Mouse (Mus musculus) cerebellum, adult 8-10 months (tissue): ENCODE measurements at regions not wholly inside any gene's neighbourhood (a gene's known extent, or its start where the extent isn't known, plus 50 kb on each side); places are given as distances from the start of the nearest gene placed in this dataset.

ENCODE experiments used
- DNase-seq: peaks from one replicate; pipeline ENCODE4 v3.0.0; 2022

DNA sequence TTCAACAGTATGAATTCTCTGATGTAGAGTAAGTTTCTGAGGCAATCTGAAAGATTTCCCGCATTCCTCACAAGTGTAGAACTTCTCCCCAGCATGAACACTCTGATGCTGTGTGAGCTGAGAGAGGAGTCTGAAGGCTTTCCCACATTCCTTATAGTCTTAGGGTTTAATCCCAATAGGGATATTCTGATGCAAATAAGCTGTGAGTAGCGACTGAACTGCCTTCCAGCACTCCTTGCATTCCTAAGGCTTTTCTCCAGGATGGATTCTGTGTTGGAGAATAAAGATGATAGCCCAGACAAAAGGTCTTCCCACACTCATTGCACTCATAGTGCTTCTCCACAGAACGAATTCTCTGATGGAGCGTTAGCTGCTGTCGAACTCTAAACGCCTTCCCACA lies 152.6 kb upstream of the Api5 start:
- no peak for DNase-seq

DNA sequence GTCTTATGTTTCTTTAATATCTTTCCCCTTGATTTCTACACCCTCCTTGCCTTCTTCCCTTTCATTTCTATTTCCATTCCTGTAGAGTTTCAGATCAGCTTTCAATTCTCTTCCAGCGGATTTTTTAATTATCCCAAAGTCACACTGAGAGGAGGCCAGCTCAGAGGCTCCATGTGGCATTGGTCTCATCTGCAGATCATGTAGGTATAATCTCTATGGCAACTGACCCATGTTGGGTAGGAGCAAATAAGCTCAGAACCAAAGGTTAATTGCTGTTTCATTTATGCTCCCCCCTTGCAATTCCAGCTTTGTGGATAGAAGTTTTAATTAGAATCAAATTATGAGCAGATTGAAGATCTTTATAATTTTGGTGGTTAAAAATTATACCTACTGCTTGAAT lies 149.3 kb upstream of the Api5 start:
- DNase-seq: no peak

DNA sequence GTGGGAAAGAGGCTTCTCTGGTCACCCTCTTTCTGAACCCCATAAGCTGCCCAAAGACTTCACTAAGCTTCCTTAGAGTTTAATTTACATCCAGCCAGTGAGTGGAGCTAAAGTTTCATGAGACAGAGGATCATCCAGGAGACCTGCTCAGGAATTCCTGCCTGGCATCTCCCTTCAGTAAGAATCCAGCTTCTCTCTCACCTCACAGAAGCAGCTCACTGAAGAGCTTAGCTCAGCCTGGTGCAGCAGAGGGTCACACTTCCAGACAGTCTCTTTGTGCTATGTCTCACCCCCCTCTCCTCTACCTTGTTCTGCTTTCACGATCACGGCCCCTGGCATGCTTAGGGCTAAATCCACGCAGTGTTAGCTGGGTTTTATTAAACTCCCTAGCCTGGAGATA lies 133.7 kb upstream of the Api5 start:
- DNase-seq: no peak

DNA sequence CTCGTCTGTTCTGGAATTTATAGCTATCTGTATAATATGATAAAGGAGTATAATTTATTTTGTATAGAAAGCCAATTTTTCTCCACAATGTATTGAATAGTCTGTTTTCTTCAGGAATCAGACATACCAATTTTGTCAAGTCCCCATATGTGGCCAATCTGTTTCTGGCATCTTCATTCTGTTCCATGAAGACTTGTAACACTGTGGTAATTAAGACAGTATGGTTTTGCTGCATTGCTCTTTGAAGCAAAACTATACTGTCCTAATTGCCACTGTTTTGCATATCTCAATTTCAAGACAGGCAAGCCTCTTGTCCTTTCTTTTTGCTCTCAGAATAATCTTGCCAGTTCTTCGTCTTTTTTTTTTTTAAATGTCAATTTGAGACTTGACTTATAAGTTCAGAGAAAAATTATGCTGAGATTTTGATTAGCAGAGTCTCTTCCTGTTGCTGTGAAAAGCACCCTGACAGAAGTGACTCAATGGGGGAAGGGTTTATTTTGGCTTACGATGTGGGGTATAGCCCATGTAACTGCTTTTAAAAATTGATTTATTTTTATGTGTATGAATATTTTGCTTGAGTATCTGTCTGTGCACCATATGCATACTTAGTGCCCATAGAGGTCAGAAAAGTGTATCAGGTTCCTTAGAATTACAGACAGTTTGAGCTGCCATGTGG lies 103.4 kb upstream of the Api5 start:
- DNase-seq: no peak

DNA sequence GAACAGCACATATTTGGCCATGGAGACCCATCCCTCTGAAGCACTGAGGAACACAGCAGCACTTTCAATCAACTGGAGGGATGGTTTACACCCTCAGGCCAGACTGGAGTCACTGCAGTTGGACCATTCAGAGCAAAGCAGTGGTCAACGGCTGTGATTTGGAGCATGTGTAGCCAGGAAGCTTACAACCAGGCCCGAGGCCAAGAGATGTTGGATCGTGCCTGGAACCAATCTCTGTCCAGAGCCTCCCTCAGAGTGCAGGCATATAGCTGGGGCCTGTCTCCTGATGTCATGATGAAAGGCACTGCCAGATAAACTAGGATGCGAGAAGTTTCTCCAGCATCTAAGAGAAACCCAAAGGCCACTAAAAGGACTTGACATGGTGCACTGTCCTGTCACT lies 98.7 kb upstream of the Api5 start:
- DNase-seq: no peak

DNA sequence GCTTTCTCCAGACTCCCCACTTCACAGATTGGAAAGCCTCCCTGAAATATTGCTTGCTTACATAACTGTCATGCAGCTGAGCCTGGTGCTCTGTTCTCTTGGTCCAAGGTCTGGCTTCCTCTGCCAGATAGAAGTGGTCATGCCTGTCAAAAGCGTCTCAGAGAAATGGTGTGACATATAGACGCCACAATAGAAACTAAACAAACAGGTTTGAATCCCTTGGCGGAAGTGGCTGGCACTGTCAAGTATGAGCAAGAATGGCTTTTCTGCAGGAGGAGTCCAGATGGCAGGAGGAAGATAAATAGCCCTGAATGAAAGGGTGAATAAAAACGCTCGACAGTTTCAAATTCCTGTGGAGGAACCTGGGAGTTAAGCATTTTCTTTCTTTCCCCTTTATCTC lies 93.2 kb upstream of the Api5 start:
- DNase-seq: peak; percentile 50

DNA sequence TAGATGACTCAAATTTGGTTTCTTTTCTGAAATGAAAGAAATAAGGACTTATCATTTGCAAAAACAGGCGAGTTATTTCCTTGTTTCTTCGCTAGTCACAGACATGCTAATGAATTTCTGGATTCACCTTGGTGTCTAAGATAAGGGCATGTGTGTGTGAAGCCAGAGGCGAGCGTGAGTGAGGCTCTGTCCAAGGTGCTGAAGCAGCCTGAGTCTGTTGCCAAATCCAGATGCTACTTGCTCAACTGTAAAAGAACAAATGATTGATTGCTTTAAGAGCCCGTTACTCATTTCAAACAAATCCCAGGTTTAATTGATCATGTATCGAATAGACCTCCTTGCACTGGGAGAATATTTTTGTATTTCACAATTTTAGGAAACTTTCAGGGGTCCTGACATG lies 86.6 kb upstream of the Api5 start:
- DNase-seq: no peak

DNA sequence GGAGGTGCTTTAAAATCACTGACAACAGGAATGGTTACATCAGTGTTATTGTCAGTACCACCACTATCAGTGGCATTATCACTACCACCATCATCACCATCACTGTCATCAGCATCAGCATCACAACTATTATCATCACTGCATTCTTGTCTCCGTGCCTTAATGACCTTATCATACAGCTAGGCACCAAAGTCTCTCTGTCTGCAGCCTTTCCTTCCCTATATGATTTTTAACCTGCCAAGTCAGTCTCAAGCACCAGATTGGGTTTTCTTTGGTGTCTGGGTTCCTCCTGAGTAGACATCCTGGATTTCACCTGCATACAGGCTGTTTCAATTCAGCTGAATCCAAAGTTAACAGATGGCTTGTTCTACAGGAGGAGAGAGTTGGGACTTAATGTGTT lies 78.9 kb upstream of the Api5 start:
- peak; percentile 60 for DNase-seq

DNA sequence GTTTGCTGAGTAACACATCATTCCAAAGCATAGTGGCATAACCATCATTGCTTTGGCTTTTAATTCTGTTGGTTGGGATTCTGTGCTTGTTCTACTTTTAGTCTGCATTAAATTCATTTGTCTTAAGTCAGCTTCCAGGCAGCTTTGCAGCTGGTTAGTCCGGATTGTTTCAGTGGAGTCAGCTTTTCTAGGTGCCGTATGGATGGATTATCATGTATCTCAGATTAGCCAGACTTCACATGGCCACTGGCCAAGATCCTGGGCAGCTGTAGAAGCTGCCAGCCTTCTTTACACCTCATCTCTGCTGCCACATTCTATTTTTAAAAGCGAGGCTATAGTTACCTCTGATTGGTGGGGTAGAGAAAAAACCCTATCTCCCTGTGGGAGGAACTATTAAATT lies 74.1 kb upstream of the Api5 start:
- no peak for DNase-seq

DNA sequence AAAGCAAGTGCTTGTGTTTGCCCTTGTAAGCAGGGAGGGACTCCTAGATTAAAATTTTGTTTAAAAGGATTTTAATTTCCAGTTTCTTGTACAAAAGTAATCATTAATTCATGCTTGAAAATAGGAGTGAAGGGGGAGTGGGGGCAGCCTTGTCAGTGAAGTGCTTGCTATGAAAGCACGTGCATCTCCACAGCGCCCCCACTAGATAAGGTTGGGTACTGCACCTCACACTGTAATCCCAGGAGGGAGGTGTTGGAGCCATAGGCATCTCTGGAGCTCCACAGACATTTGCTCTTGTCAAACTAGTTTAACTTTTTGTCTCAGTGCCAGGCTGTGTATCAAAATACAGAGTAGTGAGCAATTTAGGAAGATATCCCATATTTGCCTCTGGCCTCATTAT lies 62.7 kb upstream of the Api5 start:
- DNase-seq: no peak

DNA sequence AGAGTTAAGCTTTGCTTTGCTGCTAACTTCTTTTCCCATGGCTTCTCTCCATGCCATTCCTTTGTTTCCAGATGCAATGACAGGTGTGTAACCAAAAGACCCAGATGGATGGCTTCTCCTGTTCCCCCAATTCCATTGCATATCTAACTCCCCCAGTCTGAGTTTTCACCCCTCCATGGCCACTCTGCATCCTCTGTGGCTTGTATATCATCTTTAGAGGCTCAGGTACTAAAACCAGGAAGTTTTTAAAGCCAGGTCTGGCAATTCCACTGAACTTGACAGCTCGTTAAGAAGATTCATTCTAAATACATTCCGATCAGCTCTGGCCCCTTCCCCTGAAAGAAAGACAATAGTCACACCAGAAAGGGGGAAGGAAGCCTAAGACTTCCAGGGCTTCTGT lies 60.6 kb upstream of the Api5 start:
- DNase-seq: no peak
